Mouse (Mus musculus): ENCODE measurements around the gene Gm17728. TPM values are rescaled to one million over a fixed set of nuclear protein-coding genes. Genes with fewer than 3 reads are reported as not detected.
"Not testable (repeated sequence)": the region's sequence is repeated elsewhere in the genome, so short reads cannot be mapped to it uniquely, and the experiment has no call there.

Gene Gm17728
- polyA plus RNA-seq (2015; fragmentation: Nextera tagmentation; extraction: Ambion mirVana), result not detected in 2 replicates

DNA sequence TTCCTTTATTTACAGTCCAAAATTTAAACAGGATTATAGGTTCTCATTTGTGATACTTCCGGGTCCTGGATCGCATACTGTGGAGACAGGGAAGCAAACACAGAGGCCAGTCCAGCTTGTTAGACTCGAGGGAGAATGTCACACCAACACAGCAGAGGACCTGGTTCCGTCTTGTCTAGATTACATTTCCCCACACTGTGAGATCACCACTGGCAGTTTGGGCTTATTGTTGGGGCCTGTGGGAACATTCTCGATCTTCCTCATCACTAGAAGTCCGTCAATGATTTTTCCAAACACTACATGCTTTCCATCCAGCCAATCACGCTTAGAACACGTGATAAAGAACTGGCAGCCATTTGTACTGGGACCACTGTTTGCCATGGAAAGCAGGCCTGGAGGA lies at the start of gene Gm17728:
Gene Gm17728, plus strand, starts transcription at position 301 of the 400 bp plus-strand sequence.
- DNase-seq (ENCODE audit: low spot score), result not testable (repeated sequence)

DNA sequence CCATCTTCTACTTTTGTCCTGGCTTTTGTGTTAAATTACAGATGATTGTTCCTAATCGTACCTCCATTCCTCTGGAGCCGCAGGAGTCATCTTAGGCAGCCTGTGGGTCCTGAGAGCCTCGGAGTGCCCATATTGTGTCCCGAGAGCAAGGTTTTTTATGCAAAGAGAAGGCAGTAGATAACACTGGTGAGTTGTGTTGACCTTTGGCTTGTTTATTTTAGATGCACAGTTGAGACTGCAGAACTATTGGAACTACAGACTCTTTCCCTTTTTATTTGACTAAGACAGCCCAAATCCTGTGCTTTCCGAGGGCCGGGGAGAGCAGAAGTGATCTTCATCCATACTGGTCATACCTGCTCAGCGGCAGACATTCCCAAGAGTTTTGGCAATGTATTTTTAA lies 24.4 kb upstream of the Gm17728 start:
- no peak for DNase-seq (ENCODE audit: low spot score)

DNA sequence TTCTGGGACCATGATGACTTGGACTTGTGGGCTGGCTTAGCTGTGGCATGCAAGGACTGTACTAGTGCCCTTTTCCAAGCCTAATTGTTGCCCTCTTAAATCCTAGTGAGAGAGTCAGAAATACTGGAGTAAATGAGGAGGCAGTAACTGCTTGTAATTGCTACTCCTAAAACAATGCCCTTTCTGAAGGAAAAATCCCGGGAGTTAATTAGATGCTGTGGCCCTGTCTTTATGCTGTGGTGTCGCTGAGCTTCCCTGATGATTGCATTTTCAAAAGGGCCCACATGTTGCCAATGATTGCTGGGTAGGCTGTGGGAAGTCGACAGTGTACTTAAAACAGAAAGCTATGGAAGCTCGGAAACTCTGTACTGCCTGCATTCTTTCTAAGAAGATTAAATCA lies 23.3 kb upstream of the Gm17728 start:
- no peak for DNase-seq (ENCODE audit: low spot score)

DNA sequence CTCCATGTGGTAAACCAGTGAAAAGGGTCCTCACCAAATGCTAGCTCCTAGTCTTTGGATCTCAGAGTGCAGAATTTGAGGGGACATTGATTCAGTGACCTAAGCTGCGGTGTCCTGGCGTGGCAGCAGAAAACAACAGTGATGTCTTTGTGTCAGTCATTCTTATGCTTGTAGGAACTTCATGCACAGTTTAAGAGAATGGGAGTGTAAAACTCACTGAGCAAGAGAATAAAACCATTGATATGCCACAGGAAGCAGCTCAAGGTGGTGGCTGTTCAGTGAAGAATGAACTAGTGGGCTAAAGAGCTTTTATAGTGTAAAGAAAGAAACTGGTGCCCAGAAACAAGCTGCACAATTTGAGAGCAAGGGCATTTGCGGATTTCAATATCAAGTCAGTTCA lies 17.9 kb upstream of the Gm17728 start:
- DNase-seq (ENCODE audit: low spot score), result no peak

DNA sequence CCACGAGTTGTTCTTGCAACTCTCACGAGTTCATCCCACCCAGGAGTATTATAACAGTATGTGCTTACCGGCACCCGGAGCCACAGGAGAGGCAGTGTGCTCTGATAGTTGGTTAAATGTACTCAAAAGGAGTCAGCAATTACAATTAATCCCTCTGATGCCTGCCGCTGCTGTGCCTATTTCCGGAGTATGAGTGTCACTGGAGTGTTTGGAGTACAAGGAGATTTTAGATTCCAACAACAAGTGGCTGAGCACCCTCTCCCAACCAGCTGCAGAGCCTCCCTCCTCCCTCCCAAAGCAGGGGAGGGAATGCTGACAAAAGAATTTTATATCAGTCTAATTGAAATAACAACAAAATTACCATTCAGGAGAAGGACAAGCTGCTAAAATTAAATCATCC lies 14.2 kb upstream of the Gm17728 start:
- no peak for DNase-seq (ENCODE audit: low spot score)

DNA sequence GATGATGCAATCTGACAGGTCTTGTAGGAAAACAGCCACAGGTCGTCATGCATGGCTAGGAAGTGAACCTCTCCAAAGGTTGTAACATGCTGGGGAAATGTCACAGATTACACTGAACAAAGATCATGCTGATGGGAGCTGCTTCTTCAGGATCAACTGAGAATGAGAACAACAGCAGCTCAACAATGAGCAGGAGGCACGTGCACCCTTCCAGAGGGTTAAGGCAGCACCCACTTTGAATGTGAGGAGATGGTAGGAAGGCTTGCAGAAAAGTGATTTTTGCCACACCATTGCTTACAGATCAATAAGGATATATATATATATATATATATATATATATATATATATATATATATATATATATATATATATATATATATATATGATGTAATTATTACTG lies 2.8 kb upstream of the Gm17728 start:
- no peak for DNase-seq (ENCODE audit: low spot score)

DNA sequence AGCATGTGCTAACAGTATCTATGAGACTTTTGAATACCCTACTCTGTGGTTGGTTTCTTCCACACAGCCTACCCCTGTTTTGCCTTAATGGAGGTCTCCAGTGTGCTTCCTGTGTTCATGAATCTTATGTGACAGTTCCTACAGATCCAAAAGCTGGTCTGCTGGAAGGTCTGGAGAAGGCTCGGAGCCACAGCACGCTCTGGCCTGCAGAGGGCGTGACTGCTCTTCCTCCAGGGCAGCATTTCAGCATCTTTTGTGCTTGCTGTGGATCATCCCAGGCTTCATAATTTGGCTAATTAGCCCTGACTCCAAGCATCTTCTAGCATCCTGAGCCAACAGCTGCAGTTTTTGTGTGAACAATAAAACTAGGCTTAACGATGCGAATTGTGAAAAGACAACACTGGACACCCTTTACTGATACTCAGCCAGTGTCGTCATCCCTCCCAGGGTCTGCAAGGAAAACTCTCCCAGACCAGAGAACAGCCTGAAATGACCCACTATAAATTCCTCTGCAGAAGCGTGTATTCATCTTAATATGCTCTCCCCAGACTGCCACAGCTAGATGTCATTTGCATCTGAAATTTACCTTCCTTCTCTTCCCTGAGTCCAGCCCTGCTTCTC lies 6.6 kb downstream of the Gm17728 start:
- no peak for DNase-seq (ENCODE audit: low spot score)

DNA sequence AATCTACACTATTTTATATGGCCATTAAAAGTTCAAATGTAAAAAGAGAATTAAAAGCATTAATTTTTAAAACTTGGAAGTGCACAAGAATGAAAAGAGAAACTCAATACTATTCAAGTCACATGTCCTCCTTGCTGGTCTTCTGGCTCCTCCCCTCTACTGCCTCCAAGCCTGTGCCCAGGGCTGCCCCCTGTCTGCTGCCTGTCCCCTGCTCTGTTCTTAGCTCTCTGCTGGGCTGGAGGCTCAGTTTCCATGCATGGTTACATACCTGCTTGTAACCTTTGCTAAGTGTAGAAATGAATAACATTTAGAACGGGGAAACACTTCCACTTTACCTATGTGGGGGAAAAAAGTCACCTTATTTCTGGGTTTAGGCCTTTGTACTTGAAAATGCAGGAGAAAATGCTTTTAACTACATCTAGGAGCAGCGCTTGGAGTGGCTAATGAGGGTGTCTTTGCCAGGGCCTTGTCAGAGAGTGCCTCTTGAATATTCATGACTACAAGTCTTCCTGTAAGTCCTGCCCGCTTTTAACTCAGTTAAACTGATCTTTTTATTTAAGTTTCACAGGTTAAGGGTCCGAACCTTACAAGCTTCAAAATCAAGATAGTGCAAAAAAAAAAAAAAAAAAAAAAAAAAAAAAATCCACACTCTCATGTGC lies 18.3 kb downstream of the Gm17728 start:
- DNase-seq (ENCODE audit: low spot score), result no peak

DNA sequence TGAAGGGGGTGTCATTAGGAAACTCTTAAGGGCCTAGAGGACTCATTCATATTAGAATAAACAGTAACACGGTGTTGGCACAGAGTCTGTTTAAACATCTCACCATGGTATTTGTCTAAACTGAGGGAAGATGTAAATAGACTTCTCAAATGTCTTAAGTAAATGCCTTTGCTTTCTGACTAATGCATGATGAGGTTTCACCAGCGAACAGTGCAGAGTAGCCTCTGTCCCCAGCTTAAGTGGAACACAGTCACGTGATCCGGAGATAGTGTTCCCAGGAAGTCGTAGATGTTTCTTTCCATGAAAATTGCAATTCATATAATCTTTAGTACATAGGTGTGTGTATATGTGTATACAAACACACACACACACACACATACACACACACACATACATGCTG lies 34.5 kb downstream of the Gm17728 start:
- DNase-seq (ENCODE audit: low spot score), result no peak

DNA sequence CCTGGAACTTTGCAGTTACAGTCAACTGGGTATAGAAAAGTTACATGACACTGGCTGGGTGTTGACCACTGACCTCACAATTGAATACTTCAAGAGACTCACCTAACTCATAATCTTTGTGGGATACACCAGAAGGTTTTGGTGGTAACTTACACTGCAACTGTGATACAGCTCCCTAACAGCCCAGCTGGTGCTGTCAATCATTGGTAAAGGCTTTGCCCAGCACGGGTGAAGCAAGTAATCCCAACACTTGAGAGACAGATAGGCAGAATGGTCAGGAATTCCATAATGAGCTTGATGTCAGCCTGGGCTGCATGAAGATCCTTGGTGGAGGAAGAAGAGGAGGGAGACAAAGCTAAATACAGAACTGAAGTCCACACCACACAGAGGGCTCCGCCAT lies 39.0 kb downstream of the Gm17728 start:
- DNase-seq (ENCODE audit: low spot score), result no peak

Other genes starting within 250 kb of the Gm17728 start
- not detected in 2 replicates for gene Pabpc6, start 247.7 kb downstream of the Gm17728 start, polyA plus RNA-seq (2015; fragmentation: Nextera tagmentation; extraction: Ambion mirVana)